Mouse (Mus musculus): ENCODE results near the gene Mtmr12.

DNA sequence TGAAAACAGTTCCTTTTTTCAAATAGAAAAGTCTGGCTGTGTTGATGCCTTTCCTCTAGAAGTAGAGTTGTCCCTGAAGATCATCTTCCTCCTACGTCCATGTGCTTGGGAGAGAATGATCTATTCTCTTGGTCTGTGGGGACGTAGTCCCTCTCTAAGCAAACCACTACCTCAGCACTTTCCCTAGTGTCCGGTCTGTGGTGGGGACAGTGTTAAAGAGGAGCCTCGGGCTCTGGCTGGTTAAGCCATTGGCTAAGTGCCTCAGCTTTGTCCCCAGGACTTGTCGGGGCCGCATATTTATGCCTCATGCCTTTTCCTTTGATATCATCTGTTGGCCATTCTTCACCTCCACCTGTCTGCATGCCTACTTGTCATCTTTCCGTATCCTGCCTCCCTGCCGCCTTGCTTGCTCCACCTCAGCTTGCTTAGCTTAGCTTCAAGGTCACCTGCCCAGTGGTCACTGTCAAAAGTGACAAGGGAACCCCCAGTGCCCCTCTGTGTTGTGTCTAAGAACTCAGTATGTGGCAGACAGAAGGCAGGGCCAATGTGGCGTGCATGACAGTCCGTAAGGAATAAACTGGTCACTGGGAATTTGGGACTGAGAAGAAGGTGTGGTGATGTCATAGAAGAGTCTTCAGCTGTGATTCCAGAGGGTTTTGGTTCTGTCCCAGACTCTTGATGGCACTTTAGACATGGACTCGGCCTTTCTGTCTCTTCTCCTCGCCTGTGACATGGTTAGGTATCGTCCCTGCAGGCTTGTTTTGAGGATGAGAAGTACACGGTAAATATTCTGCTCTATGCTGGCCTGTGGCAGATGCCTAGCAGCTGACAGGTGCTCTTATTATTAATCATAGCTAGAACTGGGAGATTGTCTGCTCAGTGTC lies 9.9 kb downstream of the Mtmr12 start:
- no peak for TF ChIP-seq CTCF (IDR thresholded peaks at IDR 0.05)
- no peak for TF ChIP-seq POLR2A (IDR thresholded peaks at IDR 0.05; ENCODE audit: insufficient read depth, low read depth, low read length)
- no peak for TF ChIP-seq EP300 (IDR thresholded peaks at IDR 0.05; ENCODE audit: insufficient read depth, low read depth, low read length)
